Mouse (Mus musculus) liver, postnatal 0 days (tissue): Measurements from ENCODE around the gene Tmem86a.

Source experiments
- CTCF ChIP-seq: sonication (generic); IDR thresholded peaks from 2 replicates; pipeline ENCODE4 v1.5.1; 2016; ENCODE audit warnings: antibody characterized with exemption, low read depth
- EP300 ChIP-seq: IDR thresholded peaks from 2 replicates; pipeline ENCODE4 v1.6.1; 2016; ENCODE audit warnings: antibody characterized with exemption, low read depth, mild to moderate bottlenecking

- no peak for TF ChIP-seq CTCF
- no peak for TF ChIP-seq EP300
These were observed 34.7 kb downstream of the Tmem86a start for GRCm38 (mm10) chr7:47085075-47085474.
